Mouse (Mus musculus): ENCODE results near the gene Sstr3. TPM values are rescaled to one million over a fixed set of nuclear protein-coding genes. Genes with fewer than 3 reads are reported as not detected.

The Sstr3 gene
- total RNA-seq (2017): 0.10 to 0.29 TPM in 2 of 3 replicates, not detected in the other

GRCm38 (mm10) chr15:78544561-78545001 lies at the start of gene Sstr3:
Gene Sstr3, minus strand, starts transcription at chr15:78544685.
- ATAC-seq (replicated peaks; ENCODE audit: insufficient number of reproducible peaks, low FRiP score, low TSS enrichment, poor library complexity, severe bottlenecking): no peak

- ATAC-seq (replicated peaks; ENCODE audit: insufficient number of reproducible peaks, low FRiP score, low TSS enrichment, poor library complexity, severe bottlenecking): no peak
Observed at GRCm38 (mm10) chr15:78593896-78594425, 49.5 kb upstream of the Sstr3 start.

GRCm38 (mm10) chr15:78592452-78592968 lies 48.0 kb upstream of the Sstr3 start:
- no peak for ATAC-seq (replicated peaks; ENCODE audit: insufficient number of reproducible peaks, low FRiP score, low TSS enrichment, poor library complexity, severe bottlenecking)

GRCm38 (mm10) chr15:78591680-78592451 lies 47.4 kb upstream of the Sstr3 start:
- peak; percentile 50 for ATAC-seq (replicated peaks; ENCODE audit: insufficient number of reproducible peaks, low FRiP score, low TSS enrichment, poor library complexity, severe bottlenecking)

- ATAC-seq (replicated peaks; ENCODE audit: insufficient number of reproducible peaks, low FRiP score, low TSS enrichment, poor library complexity, severe bottlenecking): no peak
Observed at GRCm38 (mm10) chr15:78590785-78591184, 46.3 kb upstream of the Sstr3 start.

- no peak for ATAC-seq (replicated peaks; ENCODE audit: insufficient number of reproducible peaks, low FRiP score, low TSS enrichment, poor library complexity, severe bottlenecking)
Observed at GRCm38 (mm10) chr15:78589936-78590335, 45.5 kb upstream of the Sstr3 start.

- peak; percentile 86 for ATAC-seq (replicated peaks; ENCODE audit: insufficient number of reproducible peaks, low FRiP score, low TSS enrichment, poor library complexity, severe bottlenecking)
Observed at GRCm38 (mm10) chr15:78588900-78589299, 44.4 kb upstream of the Sstr3 start.

- ATAC-seq (replicated peaks; ENCODE audit: insufficient number of reproducible peaks, low FRiP score, low TSS enrichment, poor library complexity, severe bottlenecking): no peak
Observed at GRCm38 (mm10) chr15:78588049-78588448, 43.6 kb upstream of the Sstr3 start.

- ATAC-seq (replicated peaks; ENCODE audit: insufficient number of reproducible peaks, low FRiP score, low TSS enrichment, poor library complexity, severe bottlenecking): peak; percentile 41; the same call in 1 of the 2 replicates
Observed at GRCm38 (mm10) chr15:78587050-78587994, 42.8 kb upstream of the Sstr3 start.

- no peak for ATAC-seq (replicated peaks; ENCODE audit: insufficient number of reproducible peaks, low FRiP score, low TSS enrichment, poor library complexity, severe bottlenecking)
Observed at GRCm38 (mm10) chr15:78585404-78585803, 40.9 kb upstream of the Sstr3 start.

GRCm38 (mm10) chr15:78583352-78583751 lies 38.9 kb upstream of the Sstr3 start:
- no peak for ATAC-seq (replicated peaks; ENCODE audit: insufficient number of reproducible peaks, low FRiP score, low TSS enrichment, poor library complexity, severe bottlenecking)

GRCm38 (mm10) chr15:78576284-78576810 lies 31.9 kb upstream of the Sstr3 start:
- no peak for ATAC-seq (replicated peaks; ENCODE audit: insufficient number of reproducible peaks, low FRiP score, low TSS enrichment, poor library complexity, severe bottlenecking)

GRCm38 (mm10) chr15:78572658-78573397 lies 28.3 kb upstream of the Sstr3 start, which contains the start of gene Rac2:
Gene Rac2, minus strand, starts transcription at chr15:78572783.
- ATAC-seq (replicated peaks; ENCODE audit: insufficient number of reproducible peaks, low FRiP score, low TSS enrichment, poor library complexity, severe bottlenecking): peak; percentile 86

GRCm38 (mm10) chr15:78572270-78572600 lies 27.8 kb upstream of the Sstr3 start:
- no peak for ATAC-seq (replicated peaks; ENCODE audit: insufficient number of reproducible peaks, low FRiP score, low TSS enrichment, poor library complexity, severe bottlenecking)

GRCm38 (mm10) chr15:78571554-78572269 lies 27.2 kb upstream of the Sstr3 start:
- ATAC-seq (replicated peaks; ENCODE audit: insufficient number of reproducible peaks, low FRiP score, low TSS enrichment, poor library complexity, severe bottlenecking): peak; percentile 72

GRCm38 (mm10) chr15:78570170-78570569 lies 25.7 kb upstream of the Sstr3 start:
- no peak for ATAC-seq (replicated peaks; ENCODE audit: insufficient number of reproducible peaks, low FRiP score, low TSS enrichment, poor library complexity, severe bottlenecking)

- ATAC-seq (replicated peaks; ENCODE audit: insufficient number of reproducible peaks, low FRiP score, low TSS enrichment, poor library complexity, severe bottlenecking): no peak
Observed at GRCm38 (mm10) chr15:78567608-78568120, 23.2 kb upstream of the Sstr3 start.

Data from monocyte, adult 5-6 weeks (primary cell).